Comparison of ENCODE assay signal across 14 mouse cellular contexts in the genomic region with DNA sequence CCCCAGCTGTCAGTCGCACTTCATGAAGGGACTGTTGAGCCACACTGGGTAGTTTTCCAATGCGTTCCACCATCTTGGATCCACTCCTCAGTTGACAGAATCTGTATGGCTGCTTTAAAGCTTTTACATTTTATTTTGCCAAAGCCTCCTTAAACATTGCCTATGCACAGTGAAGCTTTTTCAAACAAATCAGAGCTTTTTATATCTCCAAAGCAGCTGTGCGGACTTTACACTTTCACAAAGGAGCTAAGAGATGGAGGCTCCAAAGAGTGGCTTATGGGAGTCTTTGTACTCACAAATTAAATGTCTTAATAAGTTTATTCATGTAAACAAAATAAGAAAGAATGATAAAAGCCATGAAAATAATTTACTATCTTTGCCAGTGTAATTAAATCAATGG.
DNase-seq lines count a peak whose midpoint lies in the region.
"Had no signal": no experiment of that assay in that cellular context is flagged by ENCODE, and none has a peak within 500 bp of the region (broad histone marks: within the 10 kb centered on the region; RNA-seq: fewer than 3 reads in every experiment).

No protein-coding gene starts in this region.

- peak; percentile 5 to 47 for DNase-seq in frontal cortex, adult 2 months (ENCODE audit: extremely low spot score in 1 of 2, low spot score in 1 of 2)
- no peak for DNase-seq in frontal cortex, postnatal 14 days (ENCODE audit: low spot score in 2 of 2)
- peak; percentile 32 for DNase-seq in right cerebral cortex, adult 18-20 months
- no peak for DNase-seq in right cerebral cortex, adult 2 months (ENCODE audit: low spot score in 2 of 2)
- no peak for DNase-seq in urinary bladder, postnatal 36 days (ENCODE audit: low spot score in 2 of 2)
- DNase-seq: adrenal gland, adult 2 months; adrenal gland, postnatal 10 days; adrenal gland, postnatal 25 days; cerebellum, adult 11-12 months; cerebellum, adult 2 months; cerebellum, adult 9-10 months; cerebellum, postnatal 10 days; cerebellum, postnatal 25 days; forebrain, postnatal 0 days had no signal

Comparison
In these comparisons a context has a peak if more than half of its experiments do, and no peak if none do; other contexts are left out.
1. DNase-seq: peak in frontal cortex, adult 2 months (2 of 2) and right cerebral cortex, adult 18-20 months (single experiment); none in frontal cortex, postnatal 14 days (0 of 2), right cerebral cortex, adult 2 months (0 of 2) and urinary bladder, postnatal 36 days (0 of 2).